In genomic region chr11:55113209-55113860, GRCm38 (mm10) we compare ENCODE assay signal across 10 mouse cellular contexts. TPM values are rescaled to one million over a fixed set of nuclear protein-coding genes. Genes with fewer than 3 reads are reported as not detected.
DNase-seq lines count a peak whose midpoint lies in the region; ATAC-seq and TF ChIP-seq lines count a peak whose summit lies in the region.
"Had no signal": no experiment of that assay in that cellular context is flagged by ENCODE, and none has a peak within 500 bp of the region (broad histone marks: within the 10 kb centered on the region; RNA-seq: fewer than 3 reads in every experiment).

No protein-coding gene starts in this region.

- peak overlapping the region; percentile 73 for H3K27ac ChIP-seq in lung, embryonic 16.5 days (ENCODE audit: low read length)
- no peak overlapping the region for H3K27ac ChIP-seq in cerebellum, adult 2 months (ENCODE audit: insufficient read depth, low read length)
- H3K27ac ChIP-seq: hindbrain, embryonic 15.5 days had no signal

- H3K4me3 ChIP-seq in lung, embryonic 16.5 days (ENCODE audit: low read length), result no peak overlapping the region
- H3K4me3 ChIP-seq in cerebellum, adult 2 months (replicated peaks; ENCODE audit: insufficient read depth, low read depth, low read length), result no peak overlapping the region
- H3K4me3 ChIP-seq: hindbrain, embryonic 15.5 days had no signal

- no peak overlapping the region for H3K9ac ChIP-seq in lung, embryonic 16.5 days (ENCODE audit: low read length)
- H3K9ac ChIP-seq: hindbrain, embryonic 15.5 days had no signal

- H3K4me2 ChIP-seq in lung, embryonic 16.5 days (ENCODE audit: low read depth, low read length), result no peak overlapping the region
- H3K4me2 ChIP-seq: hindbrain, embryonic 15.5 days had no signal

- ATAC-seq in common myeloid progenitor, adult 5-6 weeks (replicated peaks; ENCODE audit: low read depth, poor library complexity, severe bottlenecking), result peak; percentile 81
- ATAC-seq in lung, embryonic 16.5 days (ENCODE audit: low read depth), result peak; percentile 65

- peak; percentile 21 for DNase-seq in layer of hippocampus, adult 9-10 months (ENCODE audit: low spot score)
- DNase-seq in layer of hippocampus, postnatal 36 days, result no peak
- peak; percentile 27 for DNase-seq in thymus, postnatal 0 days (ENCODE audit: low spot score)
- no peak for DNase-seq in cerebellum, adult 2 months
- no peak for DNase-seq in frontal cortex, postnatal 10 days (ENCODE audit: low spot score in 2 of 2)
- DNase-seq in adrenal gland, adult 8-10 months, result no peak

- H3K4me1 ChIP-seq in lung, embryonic 16.5 days (replicated peaks; ENCODE audit: control insufficient read depth, insufficient read depth, low read length), result 0 out of 2 replicates have a peak, but pooled peaks cover 3% of the 10 kb centered on the region
- H3K4me1 ChIP-seq in cerebellum, adult 2 months (ENCODE audit: control insufficient read depth, insufficient read depth, low read length), result no peaks in the 10 kb centered on the region; the same call in 1 of the 2 replicates
- H3K4me1 ChIP-seq: hindbrain, embryonic 15.5 days had no signal

- H3K36me3 ChIP-seq in lung, embryonic 16.5 days (ENCODE audit: control insufficient read depth, insufficient read depth, low read length), result no peaks in the 10 kb centered on the region

- TF ChIP-seq CTCF in cerebellum, adult 2 months (IDR thresholded peaks at IDR 0.05; ENCODE audit: borderline replicate concordance, insufficient read depth, low read depth, low read length), result no peak

- no peak for TF ChIP-seq POLR2A in cerebellum, adult 2 months (IDR thresholded peaks at IDR 0.05; ENCODE audit: borderline replicate concordance, insufficient read depth, low read length)

- WGBS in lung, embryonic 16.5 days, result 37% methylated on average over 7 of the region's 7 CpGs
- WGBS in cerebellum, adult 2 months, result 74% methylated on average over 7 of the region's 7 CpGs

- H3K27me3 ChIP-seq in lung, embryonic 16.5 days (ENCODE audit: control insufficient read depth, insufficient read depth, low read depth, low read length), result no peaks in the 10 kb centered on the region
- H3K27me3 ChIP-seq in cerebellum, adult 2 months (ENCODE audit: control insufficient read depth, insufficient read depth, low read length), result no peaks in the 10 kb centered on the region
- H3K27me3 ChIP-seq: hindbrain, embryonic 15.5 days had no signal

- H3K9me3 ChIP-seq in lung, embryonic 16.5 days (ENCODE audit: control insufficient read depth, low read length), result no peaks in the 10 kb centered on the region; the same call in 1 of the 2 replicates
- H3K9me3 ChIP-seq: hindbrain, embryonic 15.5 days had no signal

RNA-seq across cellular contexts. Expression of gene Gm2a, which starts 15.4 kb away (rescaled TPM):
- 10 to 100 TPM; 33.7 to 34.1 TPM for total RNA-seq in layer of hippocampus, postnatal 36 days (2021)
- 71.7 and 72.2 TPM in 2 replicates for total RNA-seq in common myeloid progenitor, adult 5-6 weeks (2017)
- 22.8 TPM in 2 replicates for polyA plus RNA-seq in lung, embryonic 16.5 days (2015; fragmentation: Nextera tagmentation; extraction: Ambion mirVana)
- polyA plus RNA-seq in thymus, postnatal 0 days (2015; fragmentation: Nextera tagmentation; extraction: Ambion mirVana), result 27.4 and 30.4 TPM in 2 replicates
- 47.0 and 53.0 TPM in 2 replicates for polyA plus RNA-seq in cerebellum, adult 2 months (2012; rRNA removed)
- 100 to 1,000 TPM; 254 to 285 (median 274) TPM for total RNA-seq in adrenal gland, adult 8-10 months (2022)

RNA-seq across cellular contexts. Expression of gene Ccdc69, which starts 35.4 kb away (rescaled TPM):
- under 1 TPM in 1 of 2 experiments, not detected in 1; 0.35 TPM for total RNA-seq in layer of hippocampus, postnatal 36 days (2021)
- total RNA-seq in common myeloid progenitor, adult 5-6 weeks (2017), result 24.3 and 26.6 TPM in 2 replicates
- polyA plus RNA-seq in lung, embryonic 16.5 days (2015; fragmentation: Nextera tagmentation; extraction: Ambion mirVana), result 3.5 and 3.8 TPM in 2 replicates
- 25.4 and 26.8 TPM in 2 replicates for polyA plus RNA-seq in thymus, postnatal 0 days (2015; fragmentation: Nextera tagmentation; extraction: Ambion mirVana)
- 5.4 and 6.1 TPM in 2 replicates for polyA plus RNA-seq in cerebellum, adult 2 months (2012; rRNA removed)
- 1 to 10 TPM; 3.9 to 7.5 (median 4.5) TPM for total RNA-seq in adrenal gland, adult 8-10 months (2022)

RNA-seq across cellular contexts. Expression of gene Slc36a3, which starts 38.2 kb away (rescaled TPM):
- not detected for total RNA-seq in layer of hippocampus, postnatal 36 days (2021)
- total RNA-seq in common myeloid progenitor, adult 5-6 weeks (2017), result not detected in 2 replicates
- polyA plus RNA-seq in lung, embryonic 16.5 days (2015; fragmentation: Nextera tagmentation; extraction: Ambion mirVana), result not detected in 2 replicates
- 0.08 and 0.18 TPM in 2 replicates for polyA plus RNA-seq in thymus, postnatal 0 days (2015; fragmentation: Nextera tagmentation; extraction: Ambion mirVana)
- not detected in 2 replicates for polyA plus RNA-seq in cerebellum, adult 2 months (2012; rRNA removed)
- not detected for total RNA-seq in adrenal gland, adult 8-10 months (2022)
- polyA plus RNA-seq: hindbrain, embryonic 15.5 days; neural tube, embryonic 11.5 days had no signal

Comparison
In these comparisons a context has a peak if more than half of its experiments do, and no peak if none do; other contexts are left out.
1. DNase-seq: peak in layer of hippocampus, adult 9-10 months (single experiment) and thymus, postnatal 0 days (single experiment); none in layer of hippocampus, postnatal 36 days (0 of 2), cerebellum, adult 2 months (0 of 2), frontal cortex, postnatal 10 days (0 of 2) and adrenal gland, adult 8-10 months (single experiment).